Comparison of ENCODE assay signal across 19 mouse cellular contexts in the genomic region with DNA sequence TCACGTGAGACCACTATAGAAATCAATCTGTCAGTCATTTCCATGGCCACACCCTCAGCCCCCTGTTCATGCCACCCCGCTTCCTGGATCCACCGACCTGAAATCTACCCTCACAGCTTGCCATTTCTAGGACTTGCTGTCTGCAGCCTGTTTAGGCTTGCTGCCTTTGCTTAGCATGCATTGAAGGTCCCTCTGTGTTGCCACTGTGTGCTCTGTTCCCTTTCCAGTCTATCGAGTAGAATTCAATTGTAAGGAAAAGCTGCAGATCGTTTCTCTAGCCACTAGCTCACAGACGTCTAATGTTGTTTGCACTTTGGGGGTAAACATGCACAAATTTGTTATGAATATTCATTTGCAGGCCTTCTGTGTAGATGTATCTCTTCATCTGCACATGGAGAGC.
"Had no signal": no experiment of that assay in that cellular context is flagged by ENCODE, and none has a peak within 500 bp of the region (broad histone marks: within the 10 kb centered on the region; RNA-seq: fewer than 3 reads in every experiment).

No protein-coding gene starts in this region.

- H3K36me3 ChIP-seq: limb, embryonic 12.5 days; limb, embryonic 15.5 days; midbrain, embryonic 10.5 days; midbrain, embryonic 13.5 days had no signal

- H3K9me3 ChIP-seq: limb, embryonic 12.5 days; limb, embryonic 15.5 days; midbrain, embryonic 10.5 days; midbrain, embryonic 13.5 days; neural tube, embryonic 13.5 days had no signal

- H3K4me3 ChIP-seq: limb, embryonic 12.5 days; limb, embryonic 15.5 days; megakaryocyte, embryonic 14.5 days; midbrain, embryonic 10.5 days; midbrain, embryonic 13.5 days; myocyte; neural tube, embryonic 13.5 days had no signal

- DNase-seq: kidney, postnatal 14 days; kidney, postnatal 4 days; layer of hippocampus, postnatal 36 days; left cerebral cortex, postnatal 4 days; liver, postnatal 0 days; lung, embryonic 14.5 days; thymus, adult 18-20 months; thymus, postnatal 36 days had no signal

- H3K27ac ChIP-seq: limb, embryonic 12.5 days; limb, embryonic 15.5 days; liver, embryonic 14.5 days; midbrain, embryonic 10.5 days; midbrain, embryonic 13.5 days; neural tube, embryonic 13.5 days had no signal

- H3K27me3 ChIP-seq: limb, embryonic 12.5 days; limb, embryonic 15.5 days; neural tube, embryonic 13.5 days had no signal

- H3K4me2 ChIP-seq: limb, embryonic 12.5 days; limb, embryonic 15.5 days; liver, embryonic 11.5 days; lung, embryonic 14.5 days; midbrain, embryonic 13.5 days; neural tube, embryonic 13.5 days had no signal

- H3K9ac ChIP-seq: limb, embryonic 12.5 days; limb, embryonic 15.5 days; liver, embryonic 14.5 days; liver, postnatal 0 days; lung, embryonic 14.5 days; midbrain, embryonic 13.5 days; neural tube, embryonic 13.5 days had no signal

- ATAC-seq: liver, postnatal 0 days; lung, postnatal 0 days; midbrain, embryonic 13.5 days; midbrain, embryonic 16.5 days had no signal
